Comparison of ENCODE assay signal across 8 mouse cellular contexts in genomic region chr9:14206838-14207560, GRCm38 (mm10).
DNase-seq lines count a peak whose midpoint lies in the region; ATAC-seq and TF ChIP-seq lines count a peak whose summit lies in the region.
"Had no signal": no experiment of that assay in that cellular context is flagged by ENCODE, and none has a peak within 500 bp of the region (broad histone marks: within the 10 kb centered on the region; RNA-seq: fewer than 3 reads in every experiment).

No protein-coding gene starts in this region.

- DNase-seq in kidney, postnatal 36 days: peak; percentile 16 to 26
- peak; percentile 26 for DNase-seq in heart, postnatal 0 days (ENCODE audit: low spot score)
- peak; percentile 17 for DNase-seq in lung, adult 2 months
- DNase-seq in right cerebral cortex, postnatal 10 days (ENCODE audit: low spot score in 2 of 2): no peak
- no peak for DNase-seq in right cerebral cortex, adult 18-20 months

- TF ChIP-seq EP300 in heart, postnatal 0 days (IDR thresholded peaks at IDR 0.05; ENCODE audit: low read depth): no peak

- H3K4me1 ChIP-seq in kidney, embryonic 16.5 days (ENCODE audit: insufficient read depth, low read length): peaks cover 17% of the 10 kb centered on the region
- no peaks in the 10 kb centered on the region for H3K4me1 ChIP-seq in heart, postnatal 0 days (ENCODE audit: control insufficient read depth, insufficient read depth)
- peaks cover 4% of the 10 kb centered on the region for H3K4me1 ChIP-seq in lung, adult 2 months (ENCODE audit: control insufficient read depth, insufficient read depth, low read length)
- peaks cover 25% of the 10 kb centered on the region; the same call in 1 of the 2 replicates for H3K4me1 ChIP-seq in stomach, embryonic 16.5 days (ENCODE audit: control insufficient read depth, insufficient read depth, low read length)
- H3K4me1 ChIP-seq: forebrain, embryonic 10.5 days had no signal

- H3K4me2 ChIP-seq in kidney, embryonic 16.5 days (replicated peaks; ENCODE audit: low read depth, low read length): no peak overlapping the region
- no peak overlapping the region for H3K4me2 ChIP-seq in heart, postnatal 0 days (ENCODE audit: low read depth, low read length)
- H3K4me2 ChIP-seq in stomach, embryonic 16.5 days (ENCODE audit: low read depth, low read length): peak overlapping the region; percentile 21; the same call in 1 of the 2 replicates

- ATAC-seq in kidney, embryonic 16.5 days (ENCODE audit: low FRiP score, low TSS enrichment): no peak
- peak; percentile 55 for ATAC-seq in heart, postnatal 0 days (ENCODE audit: insufficient read depth, low read depth)
- ATAC-seq in stomach, embryonic 16.5 days (ENCODE audit: insufficient read depth, low FRiP score): peak; percentile 73; the same call in 1 of the 2 replicates

- no peak overlapping the region for H3K9ac ChIP-seq in kidney, embryonic 16.5 days (replicated peaks; ENCODE audit: low read length)
- H3K9ac ChIP-seq in heart, postnatal 0 days (replicated peaks; ENCODE audit: low read depth, low read length): no peak overlapping the region
- H3K9ac ChIP-seq in stomach, embryonic 16.5 days (ENCODE audit: low read length): no peak overlapping the region

- no peaks in the 10 kb centered on the region for H3K9me3 ChIP-seq in kidney, embryonic 16.5 days (ENCODE audit: low read length)
- H3K9me3 ChIP-seq in heart, postnatal 0 days (replicated peaks; ENCODE audit: control insufficient read depth, low read length): no peaks in the 10 kb centered on the region
- no peaks in the 10 kb centered on the region for H3K9me3 ChIP-seq in stomach, embryonic 16.5 days (replicated peaks; ENCODE audit: control insufficient read depth, low read length)
- H3K9me3 ChIP-seq: forebrain, embryonic 10.5 days had no signal

- no peak for TF ChIP-seq POLR2A in lung, adult 2 months (IDR thresholded peaks at IDR 0.05; ENCODE audit: borderline replicate concordance, extremely low read depth, low read depth, low read length)

- no peak overlapping the region; the same call in 1 of the 2 replicates for H3K27ac ChIP-seq in kidney, embryonic 16.5 days (ENCODE audit: low read length)
- no peak overlapping the region for H3K27ac ChIP-seq in heart, postnatal 0 days (ENCODE audit: low read depth)
- peak overlapping the region; percentile 72 for H3K27ac ChIP-seq in stomach, embryonic 16.5 days (ENCODE audit: low read length)
- H3K27ac ChIP-seq: forebrain, embryonic 10.5 days had no signal

- no peak overlapping the region for H3K4me3 ChIP-seq in kidney, embryonic 16.5 days (ENCODE audit: low read length)
- no peak overlapping the region for H3K4me3 ChIP-seq in heart, postnatal 0 days (ENCODE audit: low read depth, low read length)
- H3K4me3 ChIP-seq in lung, adult 2 months (replicated peaks; ENCODE audit: extremely low read depth, low read depth, low read length): no peak overlapping the region
- H3K4me3 ChIP-seq in stomach, embryonic 16.5 days (replicated peaks; ENCODE audit: low read length): no peak overlapping the region
- H3K4me3 ChIP-seq: forebrain, embryonic 10.5 days had no signal

- H3K36me3 ChIP-seq in kidney, embryonic 16.5 days (ENCODE audit: insufficient read depth, low read length): no peaks in the 10 kb centered on the region
- no peaks in the 10 kb centered on the region for H3K36me3 ChIP-seq in heart, postnatal 0 days (replicated peaks; ENCODE audit: control insufficient read depth, insufficient read depth, low read length)
- H3K36me3 ChIP-seq in stomach, embryonic 16.5 days (ENCODE audit: control insufficient read depth, insufficient read depth, low read length): no peaks in the 10 kb centered on the region
- H3K36me3 ChIP-seq: forebrain, embryonic 10.5 days had no signal

- H3K27me3 ChIP-seq in kidney, embryonic 16.5 days (ENCODE audit: insufficient read depth, low read length): no peaks in the 10 kb centered on the region
- H3K27me3 ChIP-seq in heart, postnatal 0 days (ENCODE audit: control insufficient read depth, insufficient read depth, low read length): no peaks in the 10 kb centered on the region
- no peaks in the 10 kb centered on the region for H3K27me3 ChIP-seq in stomach, embryonic 16.5 days (ENCODE audit: control insufficient read depth, insufficient read depth, low read length)

- no peak for TF ChIP-seq CTCF in heart, postnatal 0 days (IDR thresholded peaks at IDR 0.05; ENCODE audit: low read depth)
- no peak for TF ChIP-seq CTCF in lung, adult 2 months (IDR thresholded peaks at IDR 0.05; ENCODE audit: insufficient read depth, low read length)

- 79% methylated on average over 16 of the region's 16 CpGs for WGBS in kidney, embryonic 16.5 days
- 68% methylated on average over 16 of the region's 16 CpGs for WGBS in heart, postnatal 0 days
- 45% methylated on average over 16 of the region's 16 CpGs for WGBS in lung, adult 2 months
- 55% methylated on average over 16 of the region's 16 CpGs for WGBS in stomach, embryonic 16.5 days

Comparison
In these comparisons a context has a peak if more than half of its experiments do, and no peak if none do; other contexts are left out.
1. DNase-seq: peak in kidney, postnatal 36 days (2 of 2), heart, postnatal 0 days (single experiment) and lung, adult 2 months (single experiment); none in right cerebral cortex, postnatal 10 days (0 of 2) and right cerebral cortex, adult 18-20 months (single experiment).